Mouse (Mus musculus): ENCODE results near the gene Sdhc. TPM values are rescaled to one million over a fixed set of nuclear protein-coding genes. Genes with fewer than 3 reads are reported as not detected.

Gene Sdhc
- polyA plus RNA-seq, 1 experiment from 2014 or later: 229 TPM

DNA sequence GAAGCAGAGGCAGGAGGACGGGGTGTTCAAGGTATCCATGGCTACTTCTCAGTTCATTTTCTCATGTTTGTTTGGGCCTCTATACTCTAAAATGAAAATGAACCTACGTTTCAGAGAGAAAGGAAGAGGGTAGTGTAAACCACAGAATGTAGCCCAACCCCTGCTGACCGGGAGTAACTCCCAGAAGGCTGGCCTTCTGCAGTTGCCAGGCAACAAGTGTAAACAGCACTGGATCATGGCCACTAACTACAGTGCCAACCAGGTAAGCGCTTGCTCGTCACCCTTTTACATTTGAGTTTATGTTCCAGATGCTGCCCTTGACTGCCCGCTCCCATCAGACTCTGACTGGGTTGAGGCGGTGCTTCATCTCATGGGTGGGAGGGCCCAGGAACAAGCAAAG is 27.5 kb downstream of the Sdhc start:
- H3K9ac ChIP-seq (replicated peaks): no peak overlapping the region
- H3K4me3 ChIP-seq: no peak overlapping the region
- H3K9me3 ChIP-seq: no peaks in the 10 kb centered on the region
- H3K27me3 ChIP-seq: no peaks in the 10 kb centered on the region
- H3K36me3 ChIP-seq: 0 out of 2 replicates have a peak, but pooled peaks cover 5% of the 10 kb centered on the region
- no peak for ATAC-seq (ENCODE audit: low FRiP score, low read depth)
- no peak overlapping the region for H3K27ac ChIP-seq (replicated peaks)
- no peak overlapping the region for H3K4me2 ChIP-seq (replicated peaks)
- no peaks in the 10 kb centered on the region for H3K4me1 ChIP-seq
- WGBS: 44% methylated on average over 7 of the region's 7 CpGs

DNA sequence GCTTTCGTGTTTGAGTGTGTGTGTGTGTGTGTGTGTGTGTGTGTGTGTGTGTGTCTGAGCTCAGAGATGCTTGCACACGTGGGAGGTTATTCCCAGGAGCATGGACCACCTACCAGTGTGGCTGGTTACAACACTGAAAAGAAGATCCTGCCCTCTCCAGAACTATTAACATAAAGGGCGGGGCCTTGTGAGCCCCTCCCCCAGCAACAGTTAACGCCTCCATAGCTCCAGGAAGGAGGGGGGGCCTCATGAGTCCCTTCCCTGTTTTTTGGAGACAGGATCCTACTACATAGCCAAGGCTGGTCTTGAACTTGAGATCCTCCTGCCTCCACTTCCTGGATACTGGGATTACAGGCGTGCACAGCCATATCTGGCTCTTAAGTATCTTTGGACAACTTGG is 28.6 kb downstream of the Sdhc start:
- no peak for ATAC-seq (ENCODE audit: low FRiP score, low read depth)
- Histone ChIP-seq H3K27ac (replicated peaks) (no peak overlapping the region), H3K4me1 (no peaks in the 10 kb centered on the region), H3K4me2 (replicated peaks) (no peak overlapping the region), H3K9me3 (no peaks in the 10 kb centered on the region), H3K9ac (replicated peaks) (no peak overlapping the region), H3K27me3 (no peaks in the 10 kb centered on the region), H3K36me3 (no peaks in the 10 kb centered on the region), H3K4me3 (no peak overlapping the region)
- WGBS: 51% methylated on average over 5 of the region's 5 CpGs

DNA sequence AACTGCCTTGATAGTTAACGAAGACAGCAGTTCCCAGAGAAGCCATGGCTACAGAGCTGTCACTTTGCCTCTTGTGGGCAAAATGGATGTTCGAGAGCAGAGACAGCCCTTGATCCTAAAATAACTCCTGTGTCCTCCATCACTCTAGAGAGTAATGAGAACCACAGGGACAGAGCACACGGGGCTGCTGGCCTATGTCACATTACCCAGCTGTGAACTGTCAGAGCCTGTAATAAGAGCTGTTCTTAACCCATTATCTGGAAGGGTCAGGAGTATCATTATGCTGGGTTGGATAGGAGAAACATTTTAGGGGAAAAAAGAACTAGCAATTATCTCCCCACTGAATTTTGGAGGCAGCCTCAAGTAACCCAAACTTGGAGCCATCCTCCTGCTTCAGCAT is 29.5 kb downstream of the Sdhc start:
- Histone ChIP-seq H3K36me3 (no peaks in the 10 kb centered on the region), H3K4me2 (replicated peaks) (no peak overlapping the region), H3K9ac (replicated peaks) (no peak overlapping the region), H3K9me3 (no peaks in the 10 kb centered on the region), H3K4me3 (no peak overlapping the region), H3K4me1 (no peaks in the 10 kb centered on the region), H3K27me3 (no peaks in the 10 kb centered on the region), H3K27ac (replicated peaks) (no peak overlapping the region)
- no peak for ATAC-seq (ENCODE audit: low FRiP score, low read depth)
- WGBS: 68% methylated on average over 3 of the region's 3 CpGs

DNA sequence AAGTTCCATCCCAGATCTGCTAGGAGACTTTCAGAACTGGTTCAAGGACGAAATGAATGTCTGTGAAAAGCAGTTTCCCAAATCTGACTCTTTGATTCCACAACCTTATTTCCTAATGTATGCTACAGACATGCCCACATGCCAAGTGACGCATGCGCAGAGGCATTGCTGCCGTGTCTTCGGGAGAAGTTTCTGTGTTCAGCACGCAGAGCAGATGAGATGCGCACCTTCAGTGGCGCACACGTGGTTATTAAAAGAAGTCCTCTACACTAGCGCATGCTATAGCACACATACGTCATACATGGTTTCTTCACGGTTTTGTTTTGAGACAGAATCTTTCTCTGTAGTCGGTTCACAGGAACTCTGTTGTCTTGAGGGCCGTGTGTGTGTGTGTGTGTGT is 31.0 kb downstream of the Sdhc start:
- 86% methylated on average over 14 of the region's 14 CpGs for WGBS

DNA sequence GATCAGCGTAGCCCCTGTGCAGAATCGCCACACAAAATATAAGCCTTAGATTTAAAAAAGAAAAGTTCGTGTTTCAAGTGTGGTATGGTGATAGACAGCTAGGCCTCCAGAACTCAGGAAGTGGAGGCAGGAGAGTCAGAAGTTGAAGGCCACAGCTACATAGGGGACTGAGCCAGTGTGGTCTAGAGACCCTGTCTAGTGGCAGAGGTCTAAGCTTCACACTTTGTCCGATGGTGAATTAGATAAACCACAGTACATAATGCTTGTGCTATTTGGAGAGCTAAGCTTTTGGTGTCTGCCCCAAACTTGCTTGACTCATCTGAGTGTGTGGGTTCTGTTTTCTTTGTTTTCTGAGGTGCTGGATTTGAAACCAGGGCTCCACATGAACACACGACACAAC is 31.4 kb downstream of the Sdhc start:
- H3K4me3 ChIP-seq: no peak overlapping the region
- no peaks in the 10 kb centered on the region for H3K4me1 ChIP-seq
- no peak overlapping the region for H3K9ac ChIP-seq (replicated peaks)
- no peak for ATAC-seq (ENCODE audit: low FRiP score, low read depth)
- H3K4me2 ChIP-seq (replicated peaks): no peak overlapping the region
- no peaks in the 10 kb centered on the region for H3K9me3 ChIP-seq
- WGBS: 85% methylated on average over 5 of the region's 5 CpGs
- no peak overlapping the region for H3K27ac ChIP-seq (replicated peaks)
- H3K27me3 ChIP-seq: no peaks in the 10 kb centered on the region
- no peaks in the 10 kb centered on the region for H3K36me3 ChIP-seq

More for the DNA sequence above, 31.0 kb downstream of the Sdhc start:
- Histone ChIP-seq H3K9ac (replicated peaks) (no peak overlapping the region), H3K4me1 (no peaks in the 10 kb centered on the region), H3K9me3 (no peaks in the 10 kb centered on the region), H3K27ac (replicated peaks) (no peak overlapping the region), H3K4me3 (no peak overlapping the region), H3K36me3 (no peaks in the 10 kb centered on the region), H3K27me3 (no peaks in the 10 kb centered on the region), H3K4me2 (replicated peaks) (no peak overlapping the region)
- no peak for ATAC-seq (ENCODE audit: low FRiP score, low read depth)

DNA sequence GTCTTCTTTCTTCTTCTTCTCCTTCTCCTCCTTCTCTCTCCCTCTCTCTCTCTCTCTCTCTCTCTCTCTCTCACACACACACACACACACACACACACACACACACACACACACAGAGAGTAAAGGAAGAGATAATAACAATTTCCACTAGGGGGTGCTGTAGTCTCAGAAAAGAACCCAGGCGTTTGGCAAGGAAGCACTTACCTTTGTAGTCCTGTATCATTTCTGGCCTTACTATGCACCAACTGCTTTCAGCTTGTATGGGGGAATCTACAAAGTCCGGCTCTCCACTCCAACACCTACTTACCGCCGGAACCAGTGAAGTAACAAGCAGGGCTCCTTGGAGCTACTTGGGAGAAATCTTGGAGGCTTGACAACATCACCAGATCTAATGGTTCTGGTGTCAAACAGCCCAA is 32.1 kb downstream of the Sdhc start:
- Histone ChIP-seq H3K4me1 (peaks cover 3% of the 10 kb centered on the region; the same call in 1 of the 2 replicates), H3K9me3 (no peaks in the 10 kb centered on the region), H3K27me3 (no peaks in the 10 kb centered on the region), H3K4me3 (no peak overlapping the region), H3K36me3 (no peaks in the 10 kb centered on the region), H3K9ac (replicated peaks) (no peak overlapping the region), H3K27ac (replicated peaks) (no peak overlapping the region), H3K4me2 (replicated peaks) (no peak overlapping the region)
- ATAC-seq (ENCODE audit: low FRiP score, low read depth): peak; percentile 47; the same call in 1 of the 2 replicates
- WGBS: 16% methylated on average over 4 of the region's 4 CpGs

DNA sequence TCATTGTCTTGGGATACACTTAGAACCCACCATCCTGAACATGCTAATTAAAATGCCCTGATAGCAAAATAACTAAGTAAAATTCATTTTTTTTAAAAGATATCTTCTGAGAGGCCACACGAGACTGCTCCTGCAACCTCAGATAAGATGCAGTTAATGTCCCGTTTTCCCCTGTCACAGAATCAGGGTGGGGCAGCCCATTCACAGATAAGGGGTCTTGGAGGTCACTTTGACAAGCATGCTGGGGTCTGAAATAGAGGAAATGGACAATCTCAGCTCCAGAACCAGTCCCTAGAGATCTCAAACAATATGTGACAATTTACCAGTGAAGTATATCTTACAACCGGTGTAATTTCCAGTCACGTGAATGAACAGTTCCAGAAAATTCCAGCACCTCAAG is 34.1 kb downstream of the Sdhc start:
- peaks cover 8% of the 10 kb centered on the region; the same call in 1 of the 2 replicates for H3K4me1 ChIP-seq
- ATAC-seq (ENCODE audit: low FRiP score, low read depth): no peak
- H3K36me3 ChIP-seq: no peaks in the 10 kb centered on the region
- no peak overlapping the region for H3K9ac ChIP-seq (replicated peaks)
- H3K9me3 ChIP-seq: no peaks in the 10 kb centered on the region
- no peak overlapping the region for H3K27ac ChIP-seq (replicated peaks)
- H3K4me2 ChIP-seq (replicated peaks): no peak overlapping the region
- 78% methylated on average over 4 of the region's 4 CpGs for WGBS
- H3K27me3 ChIP-seq: no peaks in the 10 kb centered on the region
- no peak overlapping the region for H3K4me3 ChIP-seq

DNA sequence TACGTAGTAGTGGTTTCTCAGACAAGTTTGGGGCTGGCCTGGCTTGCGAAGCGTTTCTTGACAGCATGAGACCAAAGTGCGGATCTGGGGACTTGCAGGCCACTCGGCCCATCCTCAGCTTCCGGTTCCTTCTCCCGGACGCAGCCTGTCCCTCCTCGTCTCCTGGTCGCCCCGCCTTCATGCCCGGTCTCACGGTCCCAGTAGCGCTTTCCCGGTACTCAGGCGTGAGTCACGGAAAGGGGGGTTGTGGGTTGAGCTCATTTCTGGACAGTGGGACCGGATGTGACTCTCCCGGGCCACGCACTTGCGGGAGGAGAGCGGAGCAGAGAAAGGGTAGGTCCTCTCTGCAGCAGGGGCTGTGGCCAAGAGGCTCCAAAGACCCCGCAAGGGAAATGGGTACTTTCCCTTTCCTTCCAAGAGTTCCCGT is 36.5 kb downstream of the Sdhc start, which contains the start of gene Cfap126:
Gene Cfap126 (plus strand): TSS at position 46 of the 427 bp plus-strand sequence.
- peaks cover 12% of the 10 kb centered on the region for H3K4me1 ChIP-seq
- peak within 1 kb of the TSS; percentile 61 for H3K4me2 ChIP-seq (replicated peaks)
- H3K36me3 ChIP-seq: no peaks in the 10 kb centered on the region
- peak within 1 kb of the TSS; percentile 53 for H3K9ac ChIP-seq (replicated peaks)
- H3K9me3 ChIP-seq: no peaks in the 10 kb centered on the region
- no peaks in the 10 kb centered on the region for H3K27me3 ChIP-seq
- ATAC-seq (ENCODE audit: low FRiP score, low read depth): peak; percentile 27
- H3K27ac ChIP-seq (replicated peaks): peak within 1 kb of the TSS; percentile 40
- H3K4me3 ChIP-seq: peak within 1 kb of the TSS; percentile 46
- WGBS: under 1% methylated on average over 24 of the region's 24 CpGs

DNA sequence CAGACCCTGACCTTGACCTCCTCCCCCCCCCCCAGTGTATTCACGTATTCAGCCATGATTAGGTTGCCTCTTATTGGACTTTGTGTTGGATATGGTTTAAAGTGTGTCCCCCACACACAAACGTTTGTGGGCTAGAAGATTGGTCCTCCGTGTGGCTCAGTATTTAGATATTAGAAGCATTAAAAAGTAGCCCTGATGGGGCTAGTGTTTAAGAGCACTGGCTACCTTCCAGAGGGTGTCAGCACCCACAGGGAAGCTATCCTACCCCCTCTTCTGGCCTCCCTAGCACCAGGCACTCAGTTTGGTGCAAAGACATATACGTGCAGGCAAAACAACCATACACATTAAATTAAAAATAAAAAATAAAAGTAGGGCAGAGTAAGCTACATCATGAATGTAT is 37.4 kb downstream of the Sdhc start:
- H3K27ac ChIP-seq (replicated peaks): no peak overlapping the region
- no peaks in the 10 kb centered on the region for H3K27me3 ChIP-seq
- no peak overlapping the region for H3K9ac ChIP-seq (replicated peaks)
- peaks cover 12% of the 10 kb centered on the region for H3K4me1 ChIP-seq
- H3K4me3 ChIP-seq: no peak overlapping the region
- H3K4me2 ChIP-seq (replicated peaks): 0 out of 2 replicates have a peak overlapping the region, but pooled peaks have one; percentile 61
- no peaks in the 10 kb centered on the region for H3K9me3 ChIP-seq
- ATAC-seq (ENCODE audit: low FRiP score, low read depth): no peak
- WGBS: 81% methylated on average over 4 of the region's 4 CpGs
- H3K36me3 ChIP-seq: no peaks in the 10 kb centered on the region

DNA sequence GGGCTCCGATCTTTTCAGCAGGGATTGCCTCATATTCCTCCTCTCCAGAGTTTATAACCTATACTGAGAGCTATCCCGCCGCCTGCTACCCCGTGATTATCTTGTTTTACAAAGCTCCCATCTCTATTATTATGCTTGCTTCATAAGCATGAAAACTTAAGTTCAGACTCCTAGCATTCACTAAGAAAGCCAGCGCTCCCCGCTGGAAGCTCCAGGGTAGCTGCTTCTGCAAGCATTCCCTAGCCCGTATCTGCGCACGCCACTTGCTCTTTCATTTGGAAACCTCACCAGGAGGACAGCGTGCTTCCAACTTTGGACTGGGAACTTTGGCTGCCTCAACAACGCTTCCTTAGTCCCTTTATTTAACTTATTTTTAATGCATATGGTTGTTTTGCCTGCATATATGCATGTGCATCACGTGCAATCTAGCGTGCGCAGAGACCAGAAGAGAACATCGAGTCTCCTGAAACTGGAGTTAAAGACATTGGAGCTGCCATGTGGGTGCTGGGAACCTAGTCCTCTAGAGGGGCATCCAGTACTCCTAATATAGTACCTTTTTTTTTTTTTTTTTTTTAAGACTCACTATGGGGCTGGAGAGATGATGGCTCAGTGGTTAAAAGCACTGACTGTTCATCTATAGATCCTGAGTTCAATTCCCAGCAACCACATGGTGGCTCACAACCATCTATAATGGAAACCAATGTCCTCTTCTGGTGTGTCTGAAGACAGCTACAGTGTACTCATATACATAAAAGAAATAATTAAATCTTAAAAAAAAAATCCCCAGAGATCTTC is 38.4 kb downstream of the Sdhc start:
- Histone ChIP-seq H3K27me3 (no peaks in the 10 kb centered on the region), H3K36me3 (no peaks in the 10 kb centered on the region), H3K27ac (replicated peaks) (peak overlapping the region; percentile 70), H3K9ac (replicated peaks) (peak overlapping the region; percentile 40), H3K4me3 (peak overlapping the region; percentile 58), H3K4me2 (replicated peaks) (peak overlapping the region; percentile 61), H3K9me3 (no peaks in the 10 kb centered on the region), H3K4me1 (peaks cover 12% of the 10 kb centered on the region)
- no peak for ATAC-seq (ENCODE audit: low FRiP score, low read depth)
- 4% methylated on average over 15 of the region's 15 CpGs for WGBS

DNA sequence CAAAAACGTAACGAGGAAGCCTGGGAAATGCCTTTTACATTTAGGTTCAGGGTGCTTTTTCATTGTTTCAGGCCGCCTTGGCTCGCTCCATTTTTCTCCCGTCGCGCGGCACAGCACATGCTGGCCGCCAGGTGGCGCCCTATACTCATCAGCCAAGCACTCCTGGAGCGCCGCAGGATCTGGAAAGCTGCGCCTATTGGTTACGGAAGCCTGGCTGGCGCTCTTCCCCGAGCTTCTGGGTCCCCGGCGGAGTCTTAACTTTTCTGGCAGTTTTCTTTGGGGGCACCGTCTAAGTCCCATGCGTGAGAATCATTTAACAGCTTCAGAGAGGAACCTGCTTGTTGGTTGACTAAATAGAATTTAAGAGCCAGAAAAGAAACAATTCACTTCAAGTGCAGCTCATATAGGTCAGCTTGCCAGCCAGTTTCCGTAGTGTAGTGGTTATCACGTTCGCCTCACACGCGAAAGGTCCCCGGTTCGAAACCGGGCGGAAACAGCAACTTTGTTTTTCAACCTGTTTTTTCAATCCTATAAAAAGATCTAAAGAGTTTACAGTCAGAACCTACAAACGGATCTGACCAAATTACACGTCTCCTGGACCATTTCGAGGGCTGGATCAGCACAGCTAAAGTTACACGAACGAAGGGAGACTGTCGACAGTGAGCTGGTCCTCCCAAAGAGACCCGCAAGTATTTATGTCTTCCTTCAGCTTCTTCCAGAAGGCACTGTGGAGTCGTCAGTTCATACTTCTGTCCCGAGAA is 39.2 kb downstream of the Sdhc start:
- WGBS: under 1% methylated on average over 38 of the region's 38 CpGs
- peak overlapping the region; percentile 58 for H3K4me3 ChIP-seq

DNA sequence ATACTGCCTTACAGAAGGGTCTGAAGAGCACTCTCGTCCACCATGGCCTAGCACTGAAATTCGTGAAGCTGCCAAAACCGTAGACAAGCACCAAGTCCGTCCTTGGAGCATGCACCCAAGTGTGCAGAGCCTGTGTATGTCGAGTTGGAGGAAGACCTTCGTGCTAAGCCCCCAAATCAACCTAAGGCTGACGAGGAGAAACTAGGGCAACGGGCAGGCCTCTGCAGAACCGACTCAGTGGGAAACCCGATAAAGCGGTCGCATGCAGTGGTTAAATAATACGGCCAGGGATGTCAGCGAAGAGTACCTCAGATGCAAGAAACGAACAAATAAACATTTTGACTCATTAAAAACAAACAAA is 39.8 kb downstream of the Sdhc start:
- Histone ChIP-seq H3K36me3 (no peaks in the 10 kb centered on the region), H3K27ac (replicated peaks) (peak overlapping the region; percentile 70), H3K27me3 (no peaks in the 10 kb centered on the region), H3K9me3 (no peaks in the 10 kb centered on the region), H3K4me3 (peak overlapping the region; percentile 58), H3K4me2 (replicated peaks) (peak overlapping the region; percentile 61), H3K9ac (replicated peaks) (peak overlapping the region; percentile 41), H3K4me1 (peaks cover 12% of the 10 kb centered on the region)
- ATAC-seq (ENCODE audit: low FRiP score, low read depth): peak; percentile 53
- 9% methylated on average over 15 of the region's 15 CpGs for WGBS

More for the DNA sequence above, 39.2 kb downstream of the Sdhc start:
- Histone ChIP-seq H3K27ac (replicated peaks) (peak overlapping the region; percentile 70), H3K4me1 (peaks cover 12% of the 10 kb centered on the region), H3K4me2 (replicated peaks) (peak overlapping the region; percentile 61), H3K9ac (replicated peaks) (peak overlapping the region; percentile 41), H3K9me3 (no peaks in the 10 kb centered on the region), H3K27me3 (no peaks in the 10 kb centered on the region), H3K36me3 (no peaks in the 10 kb centered on the region)
- ATAC-seq (ENCODE audit: low FRiP score, low read depth): peak; percentile 89

All from midbrain, embryonic 12.5 days (tissue).